Mouse (Mus musculus) erythroblast, embryonic 14.5 days (primary cell): ENCODE measurements around the gene Atxn2l.

Experiments
- GATA1 ChIP-seq: IDR thresholded peaks from 2 replicates; pipeline ENCODE4 v1.6.1; 2012; ENCODE audit warnings: low read length, inconsistent platforms, mixed read lengths
- TAL1 ChIP-seq: IDR thresholded peaks from 3 replicates; pipeline ENCODE4 v1.6.1; 2012; ENCODE audit warnings: low read length, inconsistent platforms, mixed read lengths

GRCm38 (mm10) chr7:126444536-126444935 is 58.7 kb downstream of the Atxn2l start:
- TF ChIP-seq GATA1 (no peak), TAL1 (no peak)
